Mouse (Mus musculus) ES-Bruce4 (cell line): ENCODE results near the gene Scnn1a.

Source experiments
- CTCF ChIP-seq: IDR thresholded peaks from one replicate; pipeline ENCODE4 v1.8.1; 2011; ENCODE audit warnings: low read depth, low read length
- EP300 ChIP-seq: IDR thresholded peaks from 2 replicates; pipeline ENCODE4 v1.6.1; 2011; ENCODE audit warnings: low read depth, low read length; ENCODE audit not compliant: insufficient read depth
- POLR2A ChIP-seq: IDR thresholded peaks from one replicate; pipeline ENCODE4 v1.8.1; 2011; ENCODE audit warnings: low read length; ENCODE audit not compliant: insufficient read depth

DNA sequence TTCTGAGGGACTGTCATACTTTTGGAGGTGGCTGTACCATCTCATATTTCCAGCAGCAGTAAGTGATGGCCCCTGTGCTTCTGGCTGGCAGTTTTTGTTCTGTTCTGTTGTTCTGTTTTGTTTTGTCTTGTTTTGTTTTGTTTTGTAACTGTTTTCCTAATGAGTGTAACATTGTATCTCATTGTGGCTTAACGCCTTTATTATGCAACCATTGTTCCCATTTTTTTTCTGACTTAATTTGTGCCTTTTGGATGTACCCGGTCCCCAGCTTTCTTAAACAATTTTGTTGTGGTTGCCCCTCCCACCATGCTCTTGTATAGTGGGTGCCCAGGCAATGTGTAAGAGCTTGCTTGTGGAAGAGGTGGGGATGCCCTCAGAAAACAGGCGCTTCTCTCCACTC, 21.7 kb downstream of the Scnn1a start:
- no peak for TF ChIP-seq CTCF
- TF ChIP-seq EP300 = no peak
- TF ChIP-seq POLR2A = no peak
